Mouse (Mus musculus): ENCODE measurements around the gene Chd5.

GRCm38 (mm10) chr4:152344651-152345050, 6.2 kb downstream of the Chd5 start:
- TF ChIP-seq CTCF (IDR thresholded peaks at IDR 0.05; ENCODE audit: low read depth) = no peak
- no peak for TF ChIP-seq EP300 (IDR thresholded peaks at IDR 0.05; ENCODE audit: low read depth)

All from liver, postnatal 0 days (tissue).